Mouse (Mus musculus) spleen, postnatal 4 days (tissue): ENCODE data around the gene Shoc2.
"Not testable (repeated sequence)": the region's sequence is repeated elsewhere in the genome, so short reads cannot be mapped to it uniquely, and the experiment has no call there.

ENCODE experiments used
- DNase-seq, 2 experiments: peaks; one replicate each; pipeline ENCODE4 v3.0.0; 2022; ENCODE audit warnings: low spot score in 2 of 2

Shoc2 gene

GRCm38 (mm10) chr19:53933050-53933449, 11.1 kb upstream of the Shoc2 start:
- no peak for DNase-seq

- no peak for DNase-seq
Measured at GRCm38 (mm10) chr19:53934046-53934445, 10.1 kb upstream of the Shoc2 start.

DNA sequence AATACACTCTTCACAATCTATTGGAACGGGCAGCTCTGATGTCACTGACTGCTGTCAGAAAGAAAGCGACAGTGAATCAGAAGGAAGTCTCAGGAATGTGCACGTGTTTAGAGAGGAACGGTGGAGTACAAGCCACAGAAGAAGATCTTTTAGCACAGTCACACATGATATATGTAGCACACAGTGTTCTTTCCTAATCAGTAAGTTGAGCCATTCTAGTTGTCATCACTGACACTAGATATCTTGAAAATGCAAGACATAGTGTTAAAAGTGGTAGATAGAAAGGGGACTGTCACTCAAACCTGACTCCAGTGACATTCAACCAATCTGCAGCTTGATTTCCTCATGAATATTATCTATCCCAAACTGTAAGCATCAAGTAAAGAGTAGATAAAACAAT, 4.6 kb upstream of the Shoc2 start:
- DNase-seq, result no peak

DNA sequence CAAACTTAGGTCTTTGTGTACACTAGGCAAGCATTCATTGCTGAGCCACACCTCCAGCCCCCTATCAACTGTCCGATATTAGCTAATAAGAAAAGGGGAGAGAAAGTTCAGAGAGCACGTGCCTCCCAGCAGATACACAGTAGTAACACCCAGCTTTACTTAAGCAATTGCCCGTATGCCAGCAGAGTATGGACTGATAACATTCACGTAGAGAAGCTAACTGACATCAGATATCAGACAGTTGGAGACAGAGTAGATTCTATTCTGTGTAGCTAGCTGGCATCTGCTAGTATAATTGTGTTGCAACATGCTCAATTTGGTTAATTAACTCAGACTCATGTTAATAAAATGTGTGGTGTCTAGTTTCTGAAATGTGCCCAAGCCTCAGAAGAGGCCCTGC, 3.0 kb upstream of the Shoc2 start:
- DNase-seq, result no peak

- DNase-seq, result no peak
Measured at GRCm38 (mm10) chr19:53942342-53942741, 1.8 kb upstream of the Shoc2 start.

DNA sequence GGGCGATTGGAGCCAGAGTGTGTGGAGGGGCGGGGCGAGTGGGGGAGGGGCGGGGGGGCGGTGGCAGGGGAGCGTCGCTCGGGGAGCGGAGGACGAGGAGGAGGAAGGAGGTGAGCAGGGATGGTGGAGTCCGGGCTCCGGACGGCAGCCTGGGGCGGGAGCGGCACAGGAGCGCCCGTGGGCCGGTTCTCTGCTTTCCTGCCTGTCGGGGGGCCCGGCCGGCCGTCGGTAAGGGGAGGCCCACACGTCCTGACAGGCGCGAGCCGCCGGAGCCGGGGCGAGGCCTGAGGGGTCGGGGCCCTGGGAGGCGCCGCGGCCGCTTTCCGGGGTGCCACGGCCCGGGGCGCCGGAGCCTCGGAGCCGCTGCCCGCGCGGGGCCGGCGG, 672 bp downstream of the Shoc2 start:
- no peak for DNase-seq

GRCm38 (mm10) chr19:53945171-53946042, 1.3 kb downstream of the Shoc2 start:
- peak; percentile 57 to 81 for DNase-seq

DNA sequence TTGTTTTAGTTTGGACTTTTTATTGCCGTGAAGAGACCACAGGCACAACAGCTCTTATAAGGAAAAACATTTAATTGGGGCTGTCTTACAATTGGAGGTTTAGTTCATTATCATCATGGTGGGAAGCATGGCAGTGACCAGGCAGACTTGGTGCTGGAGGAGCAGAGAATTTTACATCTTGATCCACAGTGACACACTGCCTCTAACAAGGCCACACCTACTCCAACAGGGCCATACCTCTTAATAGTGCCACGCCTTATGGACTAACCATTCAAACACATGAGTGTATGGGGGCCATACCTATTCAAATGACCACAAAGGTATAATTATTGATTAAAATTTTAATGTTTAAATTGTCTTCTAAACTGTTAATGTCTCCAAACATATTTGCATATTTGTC, 13.4 kb downstream of the Shoc2 start:
- no peak for DNase-seq

DNA sequence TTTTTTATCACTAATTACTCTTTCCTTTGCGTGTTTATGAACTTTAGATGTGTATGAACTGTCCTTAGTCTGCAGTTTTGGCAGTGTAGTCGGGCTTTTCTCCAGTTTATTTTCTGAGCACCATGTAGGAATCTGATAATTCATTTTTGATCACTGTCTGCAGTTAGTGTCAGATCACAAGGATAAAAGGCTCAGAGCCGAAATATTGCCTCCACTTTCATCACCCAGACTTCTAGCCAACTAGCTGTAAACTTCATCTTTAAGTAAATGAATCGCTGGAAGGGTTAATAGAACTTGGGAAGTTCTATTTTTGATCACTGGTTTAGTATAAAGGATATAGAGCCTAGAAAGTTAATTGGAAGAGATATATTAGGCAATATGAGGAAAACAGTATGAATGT, 18.4 kb downstream of the Shoc2 start:
- no peak for DNase-seq

DNA sequence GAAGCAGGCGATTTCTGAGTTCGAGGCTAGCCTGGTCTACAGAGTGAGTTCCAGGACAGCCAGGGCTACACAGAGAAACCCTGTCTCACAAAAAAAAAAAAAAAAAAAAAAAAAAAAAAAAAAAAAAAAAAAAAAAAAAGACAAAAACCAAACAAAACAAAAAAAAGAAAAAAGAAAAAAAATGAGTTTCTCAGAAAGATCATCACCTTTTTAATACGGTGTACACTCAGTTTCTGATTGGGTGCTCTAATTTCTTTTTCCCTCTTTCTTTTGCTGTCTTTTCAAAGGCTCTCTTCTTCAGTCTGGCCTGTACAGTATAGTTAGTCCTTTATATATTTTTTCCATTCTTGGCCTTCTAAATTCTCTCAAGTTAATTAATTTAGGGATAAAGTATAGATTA, 20.2 kb downstream of the Shoc2 start:
- DNase-seq, result not testable (repeated sequence)

GRCm38 (mm10) chr19:53964910-53965633, 21.0 kb downstream of the Shoc2 start:
- no peak for DNase-seq

- no peak for DNase-seq
Measured at GRCm38 (mm10) chr19:53969226-53969625, 25.1 kb downstream of the Shoc2 start.

DNA sequence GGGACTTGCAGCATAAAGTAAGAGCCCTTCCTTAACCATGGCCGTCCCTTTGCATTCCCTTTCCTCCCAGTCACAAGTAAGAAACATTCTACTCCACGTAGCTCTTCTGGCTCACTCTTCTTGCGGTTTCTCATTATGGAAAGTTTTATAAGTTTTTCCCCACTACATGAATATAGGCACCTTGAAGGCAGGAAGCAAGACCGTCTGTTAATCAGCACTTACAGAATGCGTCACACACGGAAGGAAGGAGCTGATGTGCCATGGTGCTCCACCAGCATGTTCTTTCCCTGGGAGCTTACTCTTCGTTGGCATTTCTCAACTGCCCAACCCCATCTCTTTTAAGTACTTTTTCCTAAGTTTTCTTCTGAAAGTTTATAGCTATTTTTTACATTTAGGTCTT, 27.8 kb downstream of the Shoc2 start:
- DNase-seq, result no peak

- no peak for DNase-seq
Measured at GRCm38 (mm10) chr19:53973656-53974055, 29.6 kb downstream of the Shoc2 start.

GRCm38 (mm10) chr19:53982041-53982440, 37.9 kb downstream of the Shoc2 start:
- DNase-seq, result no peak

DNA sequence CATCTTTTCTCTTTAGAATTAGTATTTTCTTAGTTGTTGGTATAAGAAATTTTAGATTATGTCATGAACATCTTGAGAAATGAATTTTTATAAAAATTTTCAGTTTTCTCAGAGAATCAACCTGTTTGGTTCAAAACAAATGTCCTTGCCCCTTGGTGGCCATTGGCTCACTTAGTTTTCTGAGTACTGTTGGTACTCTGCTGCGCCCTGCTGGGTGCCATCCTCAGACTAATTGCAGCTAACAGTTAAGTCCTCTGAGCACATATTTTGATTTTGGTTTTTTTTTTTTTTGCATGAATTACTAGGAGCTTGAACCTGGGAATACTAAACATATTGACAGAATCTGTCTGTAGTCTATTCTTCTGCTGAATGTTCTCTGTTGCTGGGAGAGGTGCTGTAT, 39.2 kb downstream of the Shoc2 start:
- DNase-seq, result peak in 1 of 2 experiments; percentile 24

DNA sequence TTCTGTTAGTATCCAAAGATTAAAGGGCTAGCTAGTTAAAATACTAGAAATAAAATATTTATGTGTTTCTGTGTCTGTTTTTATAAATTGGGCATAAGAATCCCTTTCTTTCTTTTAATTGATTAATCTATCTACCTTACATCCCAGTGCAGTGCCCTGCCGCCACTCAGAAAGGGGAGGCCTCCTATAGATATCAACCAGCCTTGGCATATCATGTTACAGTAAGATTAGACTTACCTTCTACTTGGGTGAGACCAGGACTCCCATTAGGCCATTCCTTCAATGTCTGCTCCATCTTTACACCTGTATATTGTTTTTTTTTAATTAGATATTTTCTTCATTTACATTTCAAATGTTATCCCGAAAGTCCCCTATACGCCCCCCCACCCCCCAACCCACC, 40.5 kb downstream of the Shoc2 start:
- no peak for DNase-seq

- DNase-seq, result no peak
Measured at GRCm38 (mm10) chr19:53990538-53990937, 46.4 kb downstream of the Shoc2 start.

GRCm38 (mm10) chr19:53993860-53994259, 49.8 kb downstream of the Shoc2 start:
- DNase-seq, result no peak

GRCm38 (mm10) chr19:53994276-53994675, 50.2 kb downstream of the Shoc2 start:
- no peak for DNase-seq

DNA sequence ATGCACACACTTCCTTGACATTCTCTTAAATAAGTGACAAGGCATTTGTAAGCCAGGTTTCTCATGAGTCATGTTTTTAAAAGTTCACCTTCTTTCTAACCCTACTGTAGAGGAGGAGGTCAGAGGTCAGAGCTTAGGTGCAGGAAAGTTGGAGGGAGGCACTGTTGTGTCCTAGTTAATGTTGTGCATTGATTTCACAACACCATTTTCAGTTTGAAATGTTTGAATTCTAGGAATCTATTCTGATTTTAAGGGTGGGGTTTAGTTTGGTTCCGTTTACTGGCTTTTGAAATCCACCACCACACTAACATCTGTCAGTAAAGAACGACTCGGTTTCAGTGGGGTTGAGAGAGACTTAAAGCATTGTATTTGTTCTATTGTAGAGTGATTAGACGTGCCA, 66.9 kb downstream of the Shoc2 start:
- DNase-seq, result no peak

GRCm38 (mm10) chr19:54014999-54015398, 70.9 kb downstream of the Shoc2 start:
- DNase-seq, result no peak

DNA sequence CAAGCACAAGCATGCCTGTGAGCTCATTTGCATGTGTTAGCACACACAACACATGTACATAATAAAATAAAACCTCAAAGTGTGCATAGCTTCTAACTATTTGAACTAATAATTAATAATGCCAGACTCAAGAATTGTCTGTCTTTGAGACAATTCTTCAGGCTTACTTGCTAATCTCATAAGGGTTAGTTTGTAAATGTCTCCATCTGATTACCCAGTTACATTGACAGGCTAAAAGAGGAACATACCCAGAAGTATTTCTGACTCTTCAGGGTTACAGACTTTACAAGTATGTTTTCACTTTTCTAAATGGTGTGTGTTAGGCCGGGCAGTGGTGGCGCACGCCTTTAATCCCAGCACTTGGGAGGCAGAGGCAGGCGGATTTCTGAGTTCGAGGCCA, 71.4 kb downstream of the Shoc2 start:
- no peak for DNase-seq
